Mouse (Mus musculus) cerebral cortex, adult 2 months (tissue): ENCODE data around the gene Il13.

Source experiments
- WGBS: fragments of 180-500 bp; shearing (Covaris S2); methylation state at CpG from one replicate; pipeline ENCODE4 v1.1.7; 2018; 5-methylcytosine and 5-hydroxymethylcytosine counted together

Il13 gene

DNA sequence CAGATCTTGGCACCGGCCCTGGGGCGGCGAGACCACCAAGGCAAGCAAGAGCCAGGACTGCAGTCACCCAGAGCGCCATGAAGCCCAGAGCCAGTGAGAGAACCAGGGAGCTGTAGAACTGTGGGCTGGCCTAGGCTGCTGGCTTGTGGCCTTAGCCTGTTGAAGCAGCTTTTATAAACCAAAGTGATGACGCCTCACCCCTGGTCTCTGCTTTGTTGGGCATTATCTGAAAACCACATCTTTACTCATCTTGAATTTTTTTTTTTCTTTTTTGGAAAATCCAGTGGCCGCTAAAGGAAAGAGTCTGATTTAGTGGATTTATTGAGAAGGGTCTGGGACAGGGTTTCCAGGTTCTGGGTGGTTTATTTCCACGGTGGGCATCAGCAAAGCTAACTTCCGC, at the start of gene Il13:
TSS of gene Il13 (minus strand) at position 147 of the 400 bp plus-strand sequence.
- WGBS, result 94% methylated on average over 8 of the region's 8 CpGs

DNA sequence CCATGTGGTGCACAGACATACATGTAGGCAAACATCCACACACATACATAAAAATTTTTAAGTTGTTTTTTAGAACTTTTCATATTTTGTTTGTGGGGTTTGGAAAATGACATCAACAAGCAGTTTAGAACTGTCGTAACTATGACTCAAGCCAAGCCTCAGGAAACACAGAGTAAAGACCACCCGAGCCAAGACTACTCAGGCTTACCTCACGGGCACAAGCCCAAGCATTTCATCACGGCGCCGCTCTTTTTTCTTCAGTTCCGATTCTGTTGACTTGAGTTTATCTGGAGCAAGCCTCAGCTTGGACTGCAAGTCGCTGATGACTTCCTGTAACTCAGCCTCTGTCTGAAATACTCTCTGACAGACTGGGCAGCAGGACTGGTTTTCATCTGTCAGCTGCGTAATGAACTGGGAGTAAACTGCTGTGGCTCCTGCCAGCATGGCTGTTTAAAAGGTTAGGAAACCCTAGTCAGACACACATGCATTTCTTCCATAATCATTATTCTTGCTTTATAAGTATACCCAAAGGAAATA, 48.6 kb upstream of the Il13 start:
- 91% methylated on average over 9 of the region's 9 CpGs for WGBS

GRCm38 (mm10) chr11:53682170-53682569, 47.7 kb upstream of the Il13 start:
- 82% methylated on average over 2 of the region's 2 CpGs for WGBS

GRCm38 (mm10) chr11:53681686-53682085, 47.2 kb upstream of the Il13 start:
- 95% methylated on average over 2 of the region's 2 CpGs for WGBS

DNA sequence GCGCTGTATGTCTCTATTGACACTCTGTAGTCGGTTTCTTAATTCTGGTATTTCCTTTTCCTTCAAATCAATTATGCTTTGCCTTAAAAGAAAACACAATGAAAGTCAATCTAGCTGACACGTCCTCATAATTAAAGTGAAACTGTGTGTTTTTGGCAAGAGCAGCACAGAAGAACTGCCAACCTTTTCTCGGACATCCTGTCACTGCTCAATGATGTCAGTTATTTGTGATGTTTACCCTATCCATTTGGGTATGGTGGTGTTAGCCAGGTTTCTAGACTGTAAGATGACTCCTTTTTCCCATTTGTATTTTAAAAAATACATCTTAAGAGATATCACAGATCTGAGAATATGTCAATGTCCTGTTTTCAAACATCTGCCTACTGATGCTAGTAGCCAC, 45.6 kb upstream of the Il13 start:
- WGBS, result 82% methylated on average over 4 of the region's 4 CpGs

- WGBS, result 75% methylated on average over 4 of the region's 4 CpGs
These were observed 36.9 kb upstream of the Il13 start for GRCm38 (mm10) chr11:53671414-53671813.

GRCm38 (mm10) chr11:53664091-53664490, 29.6 kb upstream of the Il13 start:
- 53% methylated on average over 5 of the region's 5 CpGs for WGBS

- WGBS, result 47% methylated on average over 14 of the region's 14 CpGs
These were observed 28.5 kb upstream of the Il13 start for GRCm38 (mm10) chr11:53662794-53663674.

GRCm38 (mm10) chr11:53657828-53658227, 23.3 kb upstream of the Il13 start:
- 54% methylated on average over 6 of the region's 6 CpGs for WGBS

GRCm38 (mm10) chr11:53657381-53657780, 22.9 kb upstream of the Il13 start:
- 82% methylated on average over 8 of the region's 8 CpGs for WGBS

- 72% methylated on average over 9 of the region's 9 CpGs for WGBS
These were observed 22.2 kb upstream of the Il13 start for GRCm38 (mm10) chr11:53656558-53657202.

DNA sequence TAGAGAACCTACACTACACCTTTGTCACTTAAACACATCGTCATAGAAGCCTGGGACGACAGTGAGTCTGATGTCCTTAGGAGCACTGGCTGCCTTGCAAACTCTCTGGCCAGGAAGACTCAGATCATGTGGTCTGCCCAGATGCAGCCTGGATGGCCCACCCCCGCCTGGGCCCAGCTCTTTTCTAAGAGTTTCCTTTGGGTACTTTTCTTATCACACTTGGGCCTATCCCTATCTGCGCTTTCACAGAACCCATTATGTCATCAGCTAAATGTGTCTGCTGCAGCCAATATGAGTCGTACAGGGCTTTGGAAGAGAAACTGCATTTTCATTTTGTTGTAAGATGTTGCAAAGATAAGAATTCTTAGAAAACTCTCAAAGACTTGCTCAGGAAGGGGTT, 20.5 kb upstream of the Il13 start:
- WGBS, result 62% methylated on average over 5 of the region's 5 CpGs

DNA sequence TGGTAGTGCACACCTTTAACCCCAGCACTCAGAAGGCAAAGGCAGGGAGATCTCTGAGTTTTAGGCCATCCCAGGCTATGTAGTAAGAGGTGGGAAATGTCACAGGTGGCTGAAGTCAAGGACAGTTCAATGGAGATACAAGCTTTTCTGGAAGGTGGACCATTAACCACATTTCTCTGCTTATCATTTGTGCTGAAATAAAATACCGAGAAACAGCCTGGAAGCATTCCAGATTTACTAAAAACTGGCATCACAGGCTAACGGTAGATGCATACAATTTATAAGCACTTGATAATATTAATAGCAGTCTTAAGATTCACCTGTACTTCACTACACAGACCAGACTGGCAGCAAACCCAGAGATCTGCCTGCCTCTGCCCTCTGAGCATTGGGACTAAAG, 17.9 kb upstream of the Il13 start:
- 97% methylated on average over 2 of the region's 2 CpGs for WGBS

- 89% methylated on average over 4 of the region's 4 CpGs for WGBS
These were observed 16.9 kb upstream of the Il13 start for GRCm38 (mm10) chr11:53651441-53651840.

- 85% methylated on average over 5 of the region's 5 CpGs for WGBS
These were observed 9.5 kb upstream of the Il13 start for GRCm38 (mm10) chr11:53644017-53644416.

GRCm38 (mm10) chr11:53642744-53643279, 8.3 kb upstream of the Il13 start:
- WGBS, result 69% methylated on average over 12 of the region's 12 CpGs

GRCm38 (mm10) chr11:53637803-53638260, 3.3 kb upstream of the Il13 start:
- 88% methylated on average over 10 of the region's 10 CpGs for WGBS

- 66% methylated on average over 21 of the region's 21 CpGs for WGBS
These were observed 2.7 kb upstream of the Il13 start for GRCm38 (mm10) chr11:53637046-53637802.

- 6% methylated on average over 40 of the region's 40 CpGs for WGBS
These were observed 1.7 kb upstream of the Il13 start for GRCm38 (mm10) chr11:53636183-53636646.

GRCm38 (mm10) chr11:53635590-53636182, 1.2 kb upstream of the Il13 start:
- WGBS, result 58% methylated on average over 9 of the region's 9 CpGs

- WGBS, result 92% methylated on average over 7 of the region's 7 CpGs
These were observed 858 bp downstream of the Il13 start for GRCm38 (mm10) chr11:53633644-53634043.
